Mouse (Mus musculus) c-Kit-positive CD71-positive TER-119-negative erythroid progenitor cells, embryonic 14.5 days (primary cell): ENCODE results near the gene Gm10837.
"Not testable (repeated sequence)": the region's sequence is repeated elsewhere in the genome, so short reads cannot be mapped to it uniquely, and the experiment has no call there.

Experiments
- DNase-seq: peaks from one replicate; pipeline ENCODE4 v3.0.0-alpha.2; 2013; ENCODE audit warnings: low read depth

Gene Gm10837

GRCm38 (mm10) chr14:122490441-122491328 is at the start of gene Gm10837:
Gene Gm10837 (plus strand): TSS chr14:122490586.
- DNase-seq: no peak

GRCm38 (mm10) chr14:122449601-122450495 is 40.5 kb upstream of the Gm10837 start:
- DNase-seq: no peak

GRCm38 (mm10) chr14:122450496-122451382 is 39.6 kb upstream of the Gm10837 start, which contains the start of gene Gm5089:
Gene Gm5089 (minus strand): TSS chr14:122451115.
- DNase-seq: no peak

- no peak for DNase-seq
Measured at GRCm38 (mm10) chr14:122451551-122452145, 38.7 kb upstream of the Gm10837 start.

GRCm38 (mm10) chr14:122452701-122453387 is 37.5 kb upstream of the Gm10837 start:
- DNase-seq: no peak

GRCm38 (mm10) chr14:122453388-122453995 is 36.9 kb upstream of the Gm10837 start:
- DNase-seq: no peak

GRCm38 (mm10) chr14:122453996-122454738 is 36.2 kb upstream of the Gm10837 start:
- no peak for DNase-seq

- DNase-seq: no peak
Measured at GRCm38 (mm10) chr14:122454901-122455561, 35.4 kb upstream of the Gm10837 start.

- no peak for DNase-seq
Measured at GRCm38 (mm10) chr14:122455562-122455958, 34.8 kb upstream of the Gm10837 start.

- DNase-seq: not testable (repeated sequence)
Measured at GRCm38 (mm10) chr14:122459332-122459731, 31.1 kb upstream of the Gm10837 start.

- no peak for DNase-seq
Measured at GRCm38 (mm10) chr14:122459776-122460175, 30.6 kb upstream of the Gm10837 start.

- no peak for DNase-seq
Measured at GRCm38 (mm10) chr14:122460226-122460625, 30.2 kb upstream of the Gm10837 start.

GRCm38 (mm10) chr14:122461500-122461899 is 28.9 kb upstream of the Gm10837 start:
- no peak for DNase-seq

GRCm38 (mm10) chr14:122461966-122462365 is 28.4 kb upstream of the Gm10837 start:
- no peak for DNase-seq

GRCm38 (mm10) chr14:122462689-122463079 is 27.7 kb upstream of the Gm10837 start:
- DNase-seq: no peak

GRCm38 (mm10) chr14:122463080-122463691 is 27.2 kb upstream of the Gm10837 start:
- no peak for DNase-seq

GRCm38 (mm10) chr14:122463734-122464341 is 26.5 kb upstream of the Gm10837 start:
- not testable (repeated sequence) for DNase-seq

- no peak for DNase-seq
Measured at GRCm38 (mm10) chr14:122464351-122464762, 26.0 kb upstream of the Gm10837 start.
